Mouse (Mus musculus) forebrain, embryonic 11.5 days (tissue): Measurements from ENCODE around the gene Olfr1395. TPM values are rescaled to one million over a fixed set of nuclear protein-coding genes. Genes with fewer than 3 reads are reported as not detected.
"Not testable (repeated sequence)": the region's sequence is repeated elsewhere in the genome, so short reads cannot be mapped to it uniquely, and the experiment has no call there.

Experiments
- ATAC-seq: fragments of 200-750 bp; cut with Nextera tagmentation; replicated peaks from 2 replicates; pipeline ENCODE4 v1.8.0; 2017; ENCODE audit warnings: moderate TSS enrichment; ENCODE audit not compliant: low FRiP score
- DNase-seq: peaks from one replicate; pipeline ENCODE4 v3.0.0-alpha.2; 2017; ENCODE audit warnings: low spot score
- H3K27ac ChIP-seq: fragments of 300-500 bp; sonication (generic); 2 replicates; pipeline ENCODE4 v1.5.1; 2014; ENCODE audit warnings: low read depth, low read length
- H3K27me3 ChIP-seq: fragments of 300-500 bp; sonication (generic); 2 replicates; pipeline ENCODE4 v1.6.1; 2014; ENCODE audit warnings: mild to moderate bottlenecking, low read length, mixed read lengths; ENCODE audit not compliant: control insufficient read depth, insufficient read depth
- H3K36me3 ChIP-seq: fragments of 300-500 bp; sonication (generic); 2 replicates; pipeline ENCODE4 v1.6.1; 2014; ENCODE audit warnings: mild to moderate bottlenecking, low read length, moderate library complexity, mixed read lengths; ENCODE audit not compliant: control insufficient read depth, insufficient read depth
- H3K4me1 ChIP-seq: fragments of 300-500 bp; sonication (generic); replicated peaks from 2 replicates; pipeline ENCODE4 v1.6.1; 2014; ENCODE audit warnings: low read length, mixed read lengths; ENCODE audit not compliant: control insufficient read depth, insufficient read depth
- H3K4me2 ChIP-seq: fragments of 300-500 bp; sonication (generic); 2 replicates; pipeline ENCODE4 v1.6.1; 2014; ENCODE audit warnings: low read depth, mild to moderate bottlenecking, low read length, moderate library complexity, mixed read lengths; ENCODE audit not compliant: severe bottlenecking
- H3K4me3 ChIP-seq: fragments of 300-500 bp; sonication (generic); 2 replicates; pipeline ENCODE4 v1.5.1; 2014; ENCODE audit warnings: low read depth, low read length
- H3K9ac ChIP-seq: fragments of 300-500 bp; sonication (generic); 2 replicates; pipeline ENCODE4 v1.6.1; 2014; ENCODE audit warnings: low read length
- H3K9me3 ChIP-seq: fragments of 300-500 bp; sonication (generic); 2 replicates; pipeline ENCODE4 v1.6.1; 2016; ENCODE audit warnings: low read length, mixed read lengths; ENCODE audit not compliant: control insufficient read depth
- WGBS: fragments of 180-500 bp; shearing (Covaris S2); extraction: QIAGEN DNeasy Blood & Tissue Kit; methylation state at CpG from one replicate; pipeline ENCODE4 v1.1.7; 2014; 5-methylcytosine and 5-hydroxymethylcytosine counted together
- polyA plus RNA-seq: library from polyadenylated mRNA; unstranded; fragments of >200 nt; fragmentation: Nextera tagmentation; extraction: Ambion mirVana; gene quantifications from 2 replicates; pipeline ENCODE4 v1.2.1, GENCODE M21; 2014

Olfr1395 gene
- polyA plus RNA-seq, 1 experiment from 2014 or later: not detected

- no peak for DNase-seq
- Histone ChIP-seq H3K27ac (no peak overlapping the region), H3K4me2 (no peak overlapping the region), H3K9ac (no peak overlapping the region), H3K4me3 (no peak overlapping the region), H3K9me3 (no peaks in the 10 kb centered on the region), H3K4me1 (no peaks in the 10 kb centered on the region), H3K36me3 (no peaks in the 10 kb centered on the region), H3K27me3 (no peaks in the 10 kb centered on the region)
- ATAC-seq: no peak
- 90% methylated on average over 2 of the region's 2 CpGs for WGBS
Observed at GRCm38 (mm10) chr11:49156821-49157814, 15.0 kb downstream of the Olfr1395 start.

- Histone ChIP-seq H3K4me1 (no peaks in the 10 kb centered on the region), H3K36me3 (no peaks in the 10 kb centered on the region), H3K4me2 (peak overlapping the region; percentile 54), H3K4me3 (peak overlapping the region; percentile 27), H3K27me3 (peaks cover 11% of the 10 kb centered on the region; the same call in 1 of the 2 replicates), H3K9me3 (no peaks in the 10 kb centered on the region; the same call in 1 of the 2 replicates), H3K27ac (no peak overlapping the region), H3K9ac (0 out of 2 replicates have a peak overlapping the region, but pooled peaks have one; percentile 14)
- DNase-seq: peak; percentile 73
- ATAC-seq: peak; percentile 65
- 6% methylated on average over 50 of the region's 50 CpGs for WGBS
Observed at GRCm38 (mm10) chr11:49168839-49169611, 27.0 kb downstream of the Olfr1395 start.

- DNase-seq: no peak
- ATAC-seq: no peak
- Histone ChIP-seq H3K4me3 (no peak overlapping the region), H3K9ac (no peak overlapping the region), H3K9me3 (no peaks in the 10 kb centered on the region; the same call in 1 of the 2 replicates), H3K27ac (no peak overlapping the region), H3K4me2 (no peak overlapping the region), H3K4me1 (no peaks in the 10 kb centered on the region), H3K36me3 (no peaks in the 10 kb centered on the region), H3K27me3 (peaks cover 11% of the 10 kb centered on the region; the same call in 1 of the 2 replicates)
- WGBS: 89% methylated on average over 4 of the region's 4 CpGs
Observed at GRCm38 (mm10) chr11:49170576-49170975, 28.5 kb downstream of the Olfr1395 start.

GRCm38 (mm10) chr11:49175345-49175744 lies 33.3 kb downstream of the Olfr1395 start:
- Histone ChIP-seq H3K36me3 (no peaks in the 10 kb centered on the region), H3K27ac (no peak overlapping the region), H3K4me2 (no peak overlapping the region), H3K9ac (no peak overlapping the region), H3K27me3 (no peaks in the 10 kb centered on the region), H3K4me1 (no peaks in the 10 kb centered on the region), H3K4me3 (no peak overlapping the region), H3K9me3 (no peaks in the 10 kb centered on the region)
- 93% methylated on average over 8 of the region's 8 CpGs for WGBS
- no peak for DNase-seq
- ATAC-seq: no peak

GRCm38 (mm10) chr11:49176047-49176779 lies 34.1 kb downstream of the Olfr1395 start:
- H3K4me3 ChIP-seq, H3K27ac ChIP-seq, H3K4me1 ChIP-seq, H3K36me3 ChIP-seq, ATAC-seq, DNase-seq, H3K9ac ChIP-seq, H3K9me3 ChIP-seq, H3K4me2 ChIP-seq, H3K27me3 ChIP-seq: not testable (repeated sequence)
- WGBS: 90% methylated on average over 4 of the region's 4 CpGs

GRCm38 (mm10) chr11:49183172-49183571 lies 41.1 kb downstream of the Olfr1395 start:
- Histone ChIP-seq H3K36me3 (no peaks in the 10 kb centered on the region), H3K4me2 (no peak overlapping the region), H3K27ac (no peak overlapping the region), H3K4me3 (no peak overlapping the region), H3K27me3 (no peaks in the 10 kb centered on the region), H3K9ac (no peak overlapping the region), H3K9me3 (no peaks in the 10 kb centered on the region), H3K4me1 (no peaks in the 10 kb centered on the region)
- DNase-seq: no peak
- ATAC-seq: no peak
- WGBS: 69% methylated on average over 1 of the region's 1 CpGs

GRCm38 (mm10) chr11:49186452-49186851 lies 44.4 kb downstream of the Olfr1395 start:
- no peaks in the 10 kb centered on the region for H3K36me3 ChIP-seq
- WGBS: 83% methylated on average over 6 of the region's 6 CpGs
- H3K27me3 ChIP-seq: no peaks in the 10 kb centered on the region
- no peak overlapping the region for H3K4me2 ChIP-seq
- ATAC-seq (no peak), DNase-seq (no peak)
- H3K27ac ChIP-seq: no peak overlapping the region
- H3K4me3 ChIP-seq: no peak overlapping the region
- no peaks in the 10 kb centered on the region for H3K9me3 ChIP-seq
- H3K9ac ChIP-seq: no peak overlapping the region
- no peaks in the 10 kb centered on the region for H3K4me1 ChIP-seq

- Histone ChIP-seq H3K4me1 (no peaks in the 10 kb centered on the region), H3K9me3 (no peaks in the 10 kb centered on the region), H3K4me2 (no peak within 1 kb of the TSS)
Observed at GRCm38 (mm10) chr11:49186955-49187488, 44.9 kb downstream of the Olfr1395 start, which contains the start of gene Btnl9. Gene Btnl9 (minus strand): TSS chr11:49187159.

More at GRCm38 (mm10) chr11:49186955-49187488, 44.9 kb downstream of the Olfr1395 start, which contains the start of gene Btnl9:
- 77% methylated on average over 8 of the region's 8 CpGs for WGBS
- H3K27me3 ChIP-seq: no peaks in the 10 kb centered on the region
- no peak within 1 kb of the TSS for H3K9ac ChIP-seq
- H3K36me3 ChIP-seq: no peaks in the 10 kb centered on the region
- no peak within 1 kb of the TSS for H3K27ac ChIP-seq
- DNase-seq (no peak), ATAC-seq (no peak)
- H3K4me3 ChIP-seq: no peak within 1 kb of the TSS
